Mouse (Mus musculus) testis, adult 10 weeks (tissue): ENCODE results near the gene Pgpep1l. TPM values are rescaled to one million over a fixed set of nuclear protein-coding genes. Genes with fewer than 3 reads are reported as not detected.

Source experiments
- polyA plus RNA-seq: library from polyadenylated mRNA; stranded (reverse); fragments of 350-450 nt; fragmentation: Illumina TruSeq; extraction: RNeasy Lipid Tissue Mini Kit (QIAGEN cat#74804); gene quantifications from one replicate; pipeline ENCODE4 v1.2.3, GENCODE M21; 2014; ENCODE audit warnings: low read depth, low replicate concordance

The Pgpep1l gene
- polyA plus RNA-seq: 0.24 TPM

GRCm38 (mm10) chr7:68264028-68264453 is at the start of gene Pgpep1l:
Gene Pgpep1l (minus strand): TSS chr7:68264233.

GRCm38 (mm10) chr7:68273515-68273914 is 9.5 kb upstream of the Pgpep1l start, which contains the start of gene Fam169b:
Gene Fam169b (plus strand): TSS chr7:68273839.

Other genes with a start within 250 kb of the Pgpep1l start
- gene Fam169b, start 9.6 kb upstream of the Pgpep1l start, polyA plus RNA-seq: 0.42 TPM